Mouse (Mus musculus) intestine, embryonic 16.5 days (tissue): Measurements from ENCODE around the gene Noct. TPM values are rescaled to one million over a fixed set of nuclear protein-coding genes. Genes with fewer than 3 reads are reported as not detected.

Experiments
- ATAC-seq: fragments of 200-750 bp; cut with Nextera tagmentation; 2 replicates; pipeline ENCODE4 v1.8.0; 2017; ENCODE audit warnings: moderate TSS enrichment, moderate library complexity
- H3K27ac ChIP-seq: fragments of 300-500 bp; sonication (generic); 2 replicates; pipeline ENCODE4 v1.5.1; 2014; ENCODE audit warnings: mild to moderate bottlenecking, low read length
- H3K27me3 ChIP-seq: fragments of 300-500 bp; sonication (generic); replicated peaks from 2 replicates; pipeline ENCODE4 v1.6.1; 2014; ENCODE audit warnings: low read length, control low read depth, mixed read lengths; ENCODE audit not compliant: control insufficient read depth, insufficient read depth
- H3K36me3 ChIP-seq: fragments of 300-500 bp; sonication (generic); 2 replicates; pipeline ENCODE4 v1.6.1; 2014; ENCODE audit warnings: low read length, control low read depth; ENCODE audit not compliant: control insufficient read depth, insufficient read depth
- H3K4me1 ChIP-seq: fragments of 300-500 bp; sonication (generic); 2 replicates; pipeline ENCODE4 v1.6.1; 2014; ENCODE audit warnings: low read length, control low read depth, mixed read lengths; ENCODE audit not compliant: control insufficient read depth, insufficient read depth
- H3K4me2 ChIP-seq: fragments of 300-500 bp; sonication (generic); 2 replicates; pipeline ENCODE4 v1.6.1; 2014; ENCODE audit warnings: low read depth, low read length, control low read depth
- H3K4me3 ChIP-seq: fragments of 300-500 bp; sonication (generic); 2 replicates; pipeline ENCODE4 v1.5.1; 2014; ENCODE audit warnings: mild to moderate bottlenecking, low read length
- H3K9ac ChIP-seq: fragments of 300-500 bp; sonication (generic); 2 replicates; pipeline ENCODE4 v1.6.1; 2014; ENCODE audit warnings: low read depth, low read length
- H3K9me3 ChIP-seq: fragments of 300-500 bp; sonication (generic); 2 replicates; pipeline ENCODE4 v1.6.1; 2016; ENCODE audit warnings: low read length, control low read depth; ENCODE audit not compliant: control insufficient read depth
- WGBS: fragments of 180-500 bp; shearing (Covaris S2); extraction: QIAGEN DNeasy Blood & Tissue Kit; methylation state at CpG from one replicate; pipeline ENCODE4 v1.1.7; 2014; 5-methylcytosine and 5-hydroxymethylcytosine counted together
- polyA plus RNA-seq: library from polyadenylated mRNA; unstranded; fragments of >200 nt; fragmentation: Nextera tagmentation; extraction: Ambion mirVana; gene quantifications from 2 replicates; pipeline ENCODE4 v1.2.1, GENCODE M21; 2015

The Noct gene
- polyA plus RNA-seq, 1 experiment from 2014 or later, result 4.9 TPM

- no peak for ATAC-seq
These were observed 46.0 kb downstream of the Noct start for GRCm38 (mm10) chr3:51270069-51270817.

DNA sequence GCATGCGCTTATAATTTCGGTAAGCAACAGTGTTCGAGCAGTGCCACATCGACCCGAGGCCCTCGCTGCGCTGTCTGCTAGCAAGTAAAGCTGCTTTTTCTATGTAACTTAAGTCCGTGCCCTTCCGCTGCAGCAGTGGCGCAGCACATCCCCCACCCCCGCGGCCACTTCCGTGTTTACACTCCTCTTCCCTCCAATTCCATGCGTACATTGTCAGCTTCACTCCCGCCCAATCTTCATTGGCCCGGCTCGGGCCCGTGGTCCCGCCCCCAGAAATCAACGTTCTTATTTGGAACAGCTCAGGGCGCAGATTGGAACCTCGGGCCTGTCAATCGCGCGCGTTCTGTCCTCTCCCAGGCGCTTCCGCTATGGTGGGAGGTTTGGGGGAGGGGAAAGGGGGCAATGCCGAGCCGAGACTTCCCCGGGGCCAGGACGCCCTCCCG is 51.7 kb downstream of the Noct start:
- H3K9ac ChIP-seq, result peak overlapping the region; percentile 98
- H3K4me2 ChIP-seq, result peak overlapping the region; percentile 73
- ATAC-seq, result peak; percentile 97
- H3K36me3 ChIP-seq, result no peaks in the 10 kb centered on the region
- H3K4me3 ChIP-seq, result peak overlapping the region; percentile 99
- under 1% methylated on average over 31 of the region's 33 CpGs for WGBS
- H3K27ac ChIP-seq, result peak overlapping the region; percentile 100
- no peaks in the 10 kb centered on the region for H3K27me3 ChIP-seq
- peaks cover 11% of the 10 kb centered on the region for H3K4me1 ChIP-seq
- H3K9me3 ChIP-seq, result no peaks in the 10 kb centered on the region

More at GRCm38 (mm10) chr3:51270069-51270817, 46.0 kb downstream of the Noct start:
- WGBS, result 60% methylated on average over 12 of the region's 12 CpGs
- Histone ChIP-seq H3K27ac (peak overlapping the region; percentile 61), H3K36me3 (no peaks in the 10 kb centered on the region), H3K4me2 (peak overlapping the region; percentile 16; the same call in 1 of the 2 replicates), H3K9ac (no peak overlapping the region), H3K27me3 (no peaks in the 10 kb centered on the region), H3K9me3 (no peaks in the 10 kb centered on the region), H3K4me3 (no peak overlapping the region), H3K4me1 (peaks cover 12% of the 10 kb centered on the region)

GRCm38 (mm10) chr3:51276421-51277111 is 52.3 kb downstream of the Noct start:
- peak; percentile 59 for ATAC-seq
- Histone ChIP-seq H3K9ac (peak overlapping the region; percentile 98), H3K4me1 (peaks cover 11% of the 10 kb centered on the region), H3K9me3 (no peaks in the 10 kb centered on the region), H3K36me3 (no peaks in the 10 kb centered on the region), H3K4me2 (peak overlapping the region; percentile 65), H3K27me3 (no peaks in the 10 kb centered on the region), H3K4me3 (peak overlapping the region; percentile 99), H3K27ac (peak overlapping the region; percentile 100)
- under 1% methylated on average over 79 of the region's 93 CpGs for WGBS

GRCm38 (mm10) chr3:51277201-51278150 is 53.2 kb downstream of the Noct start:
- Histone ChIP-seq H3K4me1 (peaks cover 11% of the 10 kb centered on the region), H3K27me3 (no peaks in the 10 kb centered on the region), H3K4me3 (peak overlapping the region; percentile 99), H3K9me3 (no peaks in the 10 kb centered on the region), H3K36me3 (no peaks in the 10 kb centered on the region), H3K27ac (peak overlapping the region; percentile 100), H3K9ac (peak overlapping the region; percentile 98), H3K4me2 (peak overlapping the region; percentile 65)
- under 1% methylated on average over 71 of the region's 75 CpGs for WGBS
- ATAC-seq, result peak; percentile 73

GRCm38 (mm10) chr3:51278433-51278832 is 54.2 kb downstream of the Noct start:
- Histone ChIP-seq H3K36me3 (no peaks in the 10 kb centered on the region), H3K27me3 (no peaks in the 10 kb centered on the region), H3K4me2 (0 out of 2 replicates have a peak overlapping the region, but pooled peaks have one; percentile 4), H3K9ac (no peak overlapping the region), H3K4me1 (peaks cover 11% of the 10 kb centered on the region), H3K9me3 (no peaks in the 10 kb centered on the region), H3K27ac (no peak overlapping the region), H3K4me3 (no peak overlapping the region)
- WGBS, result 58% methylated on average over 4 of the region's 4 CpGs
- ATAC-seq, result no peak

DNA sequence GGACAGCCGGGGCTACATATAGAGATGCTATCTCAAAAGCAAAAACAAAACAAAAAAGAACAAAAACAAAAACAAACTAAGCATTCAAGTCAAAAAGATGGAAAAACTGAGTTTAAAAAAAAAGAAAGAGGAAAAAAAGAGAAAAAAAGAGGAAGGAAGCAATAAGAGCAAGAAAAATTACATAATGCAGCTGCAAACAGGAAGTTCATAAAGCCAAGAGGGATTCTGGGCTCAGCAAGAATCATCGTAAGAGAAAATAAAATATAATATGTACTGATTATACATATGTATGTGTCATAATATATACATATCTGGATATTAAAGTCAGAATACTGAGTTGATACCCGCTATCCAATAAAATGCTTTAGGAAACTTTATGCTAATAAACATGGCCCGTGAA is 57.5 kb downstream of the Noct start:
- no peak for ATAC-seq
- no peak overlapping the region for H3K4me3 ChIP-seq
- no peak overlapping the region for H3K9ac ChIP-seq
- H3K9me3 ChIP-seq, result no peaks in the 10 kb centered on the region
- 94% methylated on average over 4 of the region's 4 CpGs for WGBS
- H3K27ac ChIP-seq, result no peak overlapping the region
- no peaks in the 10 kb centered on the region for H3K36me3 ChIP-seq
- H3K4me1 ChIP-seq, result peaks cover 4% of the 10 kb centered on the region
- H3K27me3 ChIP-seq, result no peaks in the 10 kb centered on the region
- no peak overlapping the region for H3K4me2 ChIP-seq

DNA sequence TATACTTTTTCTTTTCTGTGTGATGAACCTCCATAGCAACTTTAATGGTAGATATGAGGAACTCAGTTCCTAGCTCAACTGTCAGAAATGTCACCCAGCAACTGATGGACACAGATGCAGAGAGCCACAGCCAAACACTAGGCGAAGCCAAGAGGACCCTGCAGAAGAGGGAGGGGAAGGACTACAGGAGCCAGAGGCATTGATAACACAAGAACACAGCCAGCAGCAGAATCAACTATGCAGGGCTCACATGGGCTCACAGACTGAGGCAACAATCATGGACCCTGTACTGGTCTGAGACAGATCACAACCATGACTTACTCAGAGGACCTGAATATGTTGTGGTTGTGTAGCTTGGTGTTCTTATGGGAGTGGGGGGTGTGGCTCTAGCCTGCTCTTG is 60.1 kb downstream of the Noct start:
- 75% methylated on average over 1 of the region's 1 CpGs for WGBS
- no peaks in the 10 kb centered on the region for H3K4me1 ChIP-seq
- no peak overlapping the region for H3K27ac ChIP-seq
- no peak overlapping the region for H3K4me2 ChIP-seq
- no peaks in the 10 kb centered on the region for H3K9me3 ChIP-seq
- no peak; the same call in 1 of the 2 replicates for ATAC-seq
- H3K36me3 ChIP-seq, result no peaks in the 10 kb centered on the region
- no peaks in the 10 kb centered on the region for H3K27me3 ChIP-seq
- H3K9ac ChIP-seq, result no peak overlapping the region
- H3K4me3 ChIP-seq, result no peak overlapping the region

DNA sequence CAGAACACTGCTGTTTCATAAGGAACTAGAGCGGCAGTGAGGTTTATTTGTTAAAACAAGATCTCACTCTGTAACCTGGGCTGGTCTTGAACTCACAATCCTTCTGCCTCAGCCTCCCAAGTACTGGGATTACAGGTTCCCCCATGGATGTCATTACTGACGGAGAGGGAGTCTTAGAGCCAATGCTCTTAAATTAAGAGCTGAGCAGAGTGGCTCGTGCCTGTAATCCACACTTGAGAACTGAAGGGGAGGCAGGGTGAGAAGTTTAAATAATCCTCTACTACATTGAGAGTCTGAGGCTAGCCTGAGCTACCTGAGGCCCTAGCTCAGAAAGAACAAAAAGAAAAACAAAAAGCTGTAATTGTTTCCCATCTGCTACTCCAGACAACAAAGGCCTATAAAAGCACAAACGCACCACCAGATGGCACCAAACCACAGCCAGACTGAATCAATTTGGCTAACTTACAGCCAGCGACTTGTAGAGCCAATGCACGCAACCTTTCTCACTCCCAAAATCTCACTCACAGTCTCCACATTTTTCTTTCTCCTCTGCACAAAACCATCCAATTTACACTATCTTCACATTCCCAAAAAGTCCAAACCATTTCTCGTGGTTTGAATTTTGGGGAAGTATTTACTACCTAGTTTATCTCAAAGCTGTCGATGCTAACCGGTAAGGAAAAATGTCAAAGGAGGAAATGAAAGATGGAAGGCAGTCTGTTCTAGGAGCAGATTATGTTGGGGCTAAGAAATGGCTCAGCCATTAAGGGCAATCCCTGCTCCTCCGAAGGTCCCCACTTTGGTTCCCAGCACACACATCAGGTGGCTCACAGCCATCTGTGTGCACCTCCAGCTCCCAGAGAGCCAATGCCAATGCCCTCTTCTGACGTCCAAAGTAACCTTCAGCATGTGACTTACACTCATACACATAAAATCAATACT is 64.9 kb downstream of the Noct start:
- no peak overlapping the region for H3K27ac ChIP-seq
- ATAC-seq, result no peak
- H3K36me3 ChIP-seq, result no peaks in the 10 kb centered on the region
- WGBS, result 55% methylated on average over 11 of the region's 11 CpGs
- no peak overlapping the region for H3K4me3 ChIP-seq
- no peaks in the 10 kb centered on the region for H3K9me3 ChIP-seq
- H3K9ac ChIP-seq, result no peak overlapping the region
- H3K4me2 ChIP-seq, result no peak overlapping the region
- H3K27me3 ChIP-seq, result no peaks in the 10 kb centered on the region
- H3K4me1 ChIP-seq, result no peaks in the 10 kb centered on the region
